Mouse (Mus musculus) cerebellum, adult 8-10 months (tissue): ENCODE data around the gene Ccdc115.
"Not testable (repeated sequence)": the region's sequence is repeated elsewhere in the genome, so short reads cannot be mapped to it uniquely, and the experiment has no call there.

Source experiments
- DNase-seq: peaks from one replicate; pipeline ENCODE4 v3.0.0; 2022

Gene Ccdc115

GRCm38 (mm10) chr1:34437366-34437765 lies 2.1 kb downstream of the Ccdc115 start:
- DNase-seq, result not testable (repeated sequence)

GRCm38 (mm10) chr1:34436374-34436773 lies 3.1 kb downstream of the Ccdc115 start:
- no peak for DNase-seq

GRCm38 (mm10) chr1:34435371-34436120 lies 3.9 kb downstream of the Ccdc115 start:
- DNase-seq, result no peak

GRCm38 (mm10) chr1:34434660-34435160 lies 4.8 kb downstream of the Ccdc115 start:
- DNase-seq, result peak; percentile 98

GRCm38 (mm10) chr1:34433891-34434521 lies 5.5 kb downstream of the Ccdc115 start:
- peak; percentile 42 for DNase-seq

GRCm38 (mm10) chr1:34432776-34433481 lies 6.5 kb downstream of the Ccdc115 start:
- no peak for DNase-seq

GRCm38 (mm10) chr1:34432411-34432775 lies 7.1 kb downstream of the Ccdc115 start:
- peak; percentile 49 for DNase-seq

GRCm38 (mm10) chr1:34431431-34431830 lies 8.0 kb downstream of the Ccdc115 start:
- DNase-seq, result no peak

GRCm38 (mm10) chr1:34430981-34431380 lies 8.5 kb downstream of the Ccdc115 start:
- no peak for DNase-seq

GRCm38 (mm10) chr1:34429281-34429680 lies 10.2 kb downstream of the Ccdc115 start:
- DNase-seq, result no peak

- no peak for DNase-seq
Measured at GRCm38 (mm10) chr1:34428466-34428865, 11.0 kb downstream of the Ccdc115 start.

- peak; percentile 23 for DNase-seq
Measured at GRCm38 (mm10) chr1:34399182-34399953, 40.1 kb downstream of the Ccdc115 start.

GRCm38 (mm10) chr1:34396321-34396720 lies 43.2 kb downstream of the Ccdc115 start:
- no peak for DNase-seq

- no peak for DNase-seq
Measured at GRCm38 (mm10) chr1:34389234-34389891, 50.1 kb downstream of the Ccdc115 start.

GRCm38 (mm10) chr1:34388849-34389233 lies 50.6 kb downstream of the Ccdc115 start:
- DNase-seq, result no peak

- peak; percentile 58 for DNase-seq
Measured at GRCm38 (mm10) chr1:34387346-34388327, 51.8 kb downstream of the Ccdc115 start.
